Mouse (Mus musculus) ovary, postnatal 14 days (tissue): ENCODE data around the gene AL732309.1.

Experiments used
- DNase-seq: peaks from one replicate; pipeline ENCODE4 v3.0.0; 2022; ENCODE audit warnings: low spot score

AL732309.1 gene

DNA sequence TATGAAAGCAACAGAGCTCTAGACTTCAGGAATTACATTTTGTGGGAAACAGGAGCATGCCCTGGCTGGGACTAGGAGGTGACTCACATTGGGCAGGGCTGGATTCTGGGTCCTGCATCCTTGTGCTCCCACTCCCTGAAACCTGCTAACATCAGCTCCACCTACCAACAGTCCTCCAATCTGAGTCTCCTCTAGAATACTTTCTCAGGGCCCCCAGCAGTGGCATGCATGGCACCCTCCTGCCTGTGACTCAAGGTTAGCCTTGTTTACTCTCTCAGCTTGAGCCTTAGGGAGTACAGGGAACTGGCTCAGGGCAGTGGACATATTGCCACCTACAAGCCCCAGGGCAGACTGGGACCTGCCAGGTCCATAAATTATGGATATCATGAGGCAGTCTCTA is 8.6 kb downstream of the AL732309.1 start:
- DNase-seq: no peak

DNA sequence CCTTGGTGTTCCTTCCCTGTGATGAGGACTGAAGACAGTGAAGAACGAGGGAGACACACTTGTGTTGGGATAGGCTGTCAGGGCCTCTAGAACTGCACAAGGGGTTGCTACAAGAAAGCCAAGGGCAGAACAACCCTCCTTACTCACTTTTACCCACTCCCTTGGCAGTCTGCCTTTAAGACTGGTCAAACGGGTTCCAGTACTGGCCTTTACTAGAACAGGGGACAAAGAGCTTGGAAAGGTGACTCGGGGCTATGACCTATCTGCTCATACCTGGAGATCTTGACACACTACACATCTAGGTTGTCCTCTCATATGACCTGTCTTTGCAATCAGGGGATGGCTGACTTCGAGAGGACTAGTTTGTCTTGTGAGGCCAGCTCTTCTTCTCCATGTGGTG is 9.1 kb downstream of the AL732309.1 start:
- no peak for DNase-seq

DNA sequence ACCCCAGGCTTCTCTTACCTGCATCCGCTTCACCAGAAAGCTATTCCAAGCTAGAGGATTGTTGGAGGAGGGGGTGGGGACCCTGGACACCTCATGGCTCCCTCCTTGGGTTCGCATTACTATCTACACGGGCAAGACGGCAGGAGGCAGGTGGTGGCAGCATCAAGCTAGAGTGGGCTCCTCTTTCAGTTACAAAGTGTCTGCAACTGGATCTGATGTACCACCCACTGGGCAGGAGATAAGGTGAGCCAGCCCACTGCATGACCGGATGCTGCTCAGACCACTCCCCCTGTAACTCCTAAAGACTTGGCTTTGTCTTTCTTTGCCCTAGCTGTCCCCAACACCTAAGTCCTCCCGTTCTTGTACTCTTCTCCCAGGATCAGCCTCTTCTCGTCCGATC is 10.0 kb downstream of the AL732309.1 start, which contains the start of gene Rnf224:
Gene Rnf224 (minus strand): TSS at position 174 of the 400 bp plus-strand sequence.
- no peak for DNase-seq

DNA sequence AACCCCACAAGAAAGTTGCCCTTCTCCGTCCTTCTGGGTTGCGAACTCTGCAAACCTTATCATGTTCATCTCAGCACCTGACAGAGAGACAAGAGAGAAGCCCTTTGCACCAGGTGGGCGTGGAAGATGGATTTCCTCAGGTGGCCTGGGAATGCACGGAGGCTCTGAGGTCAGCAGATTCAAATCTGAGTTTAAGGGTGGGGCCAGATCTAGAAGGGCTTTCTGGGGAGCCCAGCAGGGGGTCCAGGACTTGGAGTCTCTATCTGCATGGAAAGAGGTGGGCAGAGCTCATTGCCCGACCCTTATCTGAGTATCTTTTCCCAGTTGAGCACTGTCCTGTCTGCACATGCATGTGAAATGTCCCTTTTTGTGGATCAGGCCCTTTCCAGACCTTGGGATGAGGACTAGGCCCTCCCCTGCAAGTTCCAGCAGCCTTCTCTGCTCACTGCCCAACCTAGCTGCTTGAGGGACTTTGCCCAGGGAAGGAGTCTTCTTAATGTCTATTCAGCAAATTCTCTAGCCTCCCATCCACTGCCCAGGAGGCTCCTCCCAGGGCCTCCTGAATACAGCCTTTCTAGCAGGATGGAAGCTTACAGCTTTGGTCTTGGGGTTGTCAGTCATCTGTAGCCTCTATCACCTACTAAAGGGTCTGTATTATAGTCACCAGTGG is 12.0 kb downstream of the AL732309.1 start:
- no peak for DNase-seq

DNA sequence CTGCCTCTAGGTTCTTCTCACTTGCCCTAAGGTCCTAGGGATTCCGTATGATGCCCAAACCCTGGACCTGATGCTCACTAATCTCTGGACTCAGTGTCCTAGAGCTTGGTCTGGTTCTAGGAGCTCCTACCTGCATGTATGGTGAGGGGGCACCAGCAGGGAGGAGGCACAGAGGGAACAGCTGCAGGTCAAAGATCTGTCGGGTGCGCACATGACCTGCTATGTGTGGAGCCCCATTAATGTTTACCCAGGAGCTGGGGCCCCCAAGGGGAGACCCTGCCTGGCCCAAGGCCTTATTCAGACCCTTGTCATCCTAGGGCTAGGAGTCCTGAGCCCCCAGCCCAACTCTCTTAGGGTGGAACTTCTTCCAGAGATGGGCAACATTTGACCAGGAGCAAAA is 12.6 kb downstream of the AL732309.1 start, which contains the start of gene Slc34a3:
Gene Slc34a3 (minus strand): TSS at position 315 of the 400 bp plus-strand sequence.
- DNase-seq: no peak

DNA sequence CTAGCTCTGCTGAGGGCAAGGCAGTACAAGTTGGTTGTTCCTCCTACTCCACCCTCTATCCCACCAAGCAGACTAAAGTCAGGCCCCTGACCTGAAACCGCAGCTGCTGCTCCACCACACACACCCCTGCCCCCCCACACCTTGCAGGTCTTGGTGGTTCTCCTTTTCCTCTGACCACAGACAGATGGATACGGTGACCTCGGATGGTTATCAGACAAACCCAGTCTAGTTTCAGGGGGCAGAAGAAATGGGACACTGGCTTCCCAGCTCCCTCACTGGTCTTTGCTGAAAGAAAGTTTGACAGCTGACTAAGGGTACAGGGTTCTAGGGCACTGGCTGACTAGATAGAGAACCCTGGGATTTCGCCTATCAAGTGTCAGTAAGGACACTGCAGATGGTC is 13.2 kb downstream of the AL732309.1 start:
- no peak for DNase-seq

DNA sequence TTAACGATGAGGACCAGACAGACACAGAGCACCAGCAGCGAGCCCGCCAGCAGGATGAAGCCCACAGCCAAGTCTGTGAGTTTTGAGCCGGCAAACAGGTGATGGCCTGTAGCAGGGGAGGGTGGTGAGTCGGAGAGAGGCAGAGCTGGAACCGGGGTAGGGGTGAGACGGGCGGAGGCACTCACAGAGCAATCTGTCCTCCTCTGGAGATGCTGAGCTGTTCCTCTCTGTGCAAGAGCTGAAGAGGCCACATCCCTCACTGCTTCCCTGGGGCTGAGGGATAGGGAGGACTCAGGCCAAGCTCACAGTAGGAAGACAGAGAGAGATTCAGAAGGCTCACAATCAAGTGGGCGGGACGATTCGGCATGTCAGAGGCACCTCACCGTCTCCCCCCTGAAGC is 15.6 kb downstream of the AL732309.1 start:
- no peak for DNase-seq

DNA sequence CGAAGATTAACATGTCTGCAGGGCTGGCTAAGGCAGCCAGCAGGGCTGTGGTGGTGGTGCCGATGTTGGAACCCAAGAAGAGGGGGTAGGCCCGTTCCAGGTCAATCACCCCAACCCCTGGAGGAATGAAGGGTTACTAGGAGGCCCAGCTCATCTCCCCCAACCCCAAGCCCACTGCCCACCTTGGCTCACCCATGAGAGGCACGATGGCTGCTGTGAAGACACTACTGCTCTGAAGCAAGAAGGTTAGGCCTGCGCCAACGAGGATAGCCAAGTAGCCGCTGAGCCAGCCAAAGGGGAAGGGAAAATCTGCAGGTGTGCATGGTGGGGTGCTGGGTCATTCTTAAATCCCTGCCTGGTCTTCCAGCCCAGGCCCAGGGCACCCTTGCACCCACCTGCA is 16.1 kb downstream of the AL732309.1 start:
- no peak for DNase-seq

DNA sequence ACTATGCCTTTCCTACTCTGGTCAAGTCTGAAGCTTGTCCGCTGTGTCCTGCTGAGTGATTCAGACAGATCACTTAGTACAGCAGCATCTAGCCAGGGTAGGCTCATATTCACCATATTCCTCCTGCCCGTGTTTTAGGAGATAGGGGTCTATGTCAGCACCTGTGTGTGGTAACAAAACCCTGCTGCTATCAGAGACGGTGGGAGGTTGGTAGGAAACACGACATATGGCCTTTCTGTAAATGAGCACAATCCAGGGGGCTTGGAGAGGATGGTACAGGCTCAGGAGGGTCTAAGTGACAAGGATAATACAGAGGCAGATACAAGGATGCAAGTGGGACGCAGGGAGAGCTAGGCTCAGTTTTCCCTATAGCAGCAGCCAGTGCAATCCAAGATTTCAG is 17.1 kb downstream of the AL732309.1 start:
- no peak for DNase-seq

DNA sequence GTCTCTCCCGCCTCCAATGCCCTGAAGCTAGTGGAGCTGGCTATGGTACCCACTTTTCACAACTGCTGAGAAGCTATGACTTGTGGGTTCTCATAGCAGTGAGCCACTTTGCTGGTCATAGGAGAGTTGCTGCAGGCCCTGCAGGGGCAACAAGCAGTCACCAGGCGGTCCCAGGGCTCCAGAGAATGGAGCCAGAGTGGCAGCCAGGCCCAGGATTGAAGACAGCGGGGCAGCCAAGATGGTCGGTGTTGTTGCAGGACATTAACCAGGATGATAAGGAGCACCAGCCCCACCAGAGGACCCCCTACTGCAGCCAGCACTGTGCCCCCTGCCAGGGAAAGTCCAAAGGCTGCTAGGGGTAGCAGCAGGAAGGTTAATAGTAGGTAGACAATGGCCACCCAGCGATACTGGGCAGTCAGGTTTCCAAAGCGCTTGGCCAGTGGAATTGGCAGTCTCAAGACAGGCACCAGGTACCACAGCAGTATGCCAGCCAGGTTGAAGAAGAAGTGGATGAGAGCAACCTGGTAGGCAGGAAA is 17.6 kb downstream of the AL732309.1 start:
- no peak for DNase-seq

DNA sequence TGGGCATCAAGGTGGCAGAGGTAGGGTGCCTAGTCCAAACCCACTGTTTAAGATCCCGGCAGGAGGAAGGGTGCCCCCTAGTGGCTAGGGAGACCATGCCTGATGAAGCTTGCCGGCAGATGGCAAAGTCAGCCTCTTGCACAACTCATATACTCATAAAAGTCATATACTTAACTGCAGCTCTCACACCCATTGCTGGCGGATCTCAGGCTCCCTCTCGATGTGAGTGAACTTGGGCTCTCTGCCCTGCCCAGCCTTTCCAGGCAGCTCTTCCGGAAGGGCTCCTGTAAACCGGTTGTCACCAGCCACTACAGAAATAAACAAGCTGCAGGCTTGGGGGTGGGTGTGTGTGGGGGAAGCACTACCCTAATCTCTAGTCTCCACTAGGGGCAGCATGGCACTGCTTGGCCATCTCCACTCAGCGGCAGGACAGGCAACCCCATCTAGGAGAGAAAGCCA is 18.2 kb downstream of the AL732309.1 start:
- DNase-seq: peak; percentile 79

DNA sequence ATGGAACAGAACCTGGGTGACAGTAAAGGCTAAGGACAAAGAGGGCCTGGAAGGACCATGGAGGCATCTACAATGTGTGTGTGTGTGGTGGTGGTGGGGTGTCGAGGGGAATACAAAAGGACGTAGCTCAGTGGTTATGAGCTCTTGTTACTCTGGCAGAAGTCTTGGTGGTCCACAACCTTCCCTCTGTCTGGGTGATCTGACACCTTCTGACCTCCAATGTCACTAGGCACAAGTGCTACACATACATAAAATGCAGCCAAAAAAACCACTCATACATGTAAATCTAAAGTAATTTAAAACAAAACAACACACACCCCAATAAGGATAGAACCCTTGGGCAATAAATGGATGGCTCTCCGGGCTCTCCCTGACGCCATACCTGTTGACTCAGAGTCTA is 19.3 kb downstream of the AL732309.1 start:
- no peak for DNase-seq

DNA sequence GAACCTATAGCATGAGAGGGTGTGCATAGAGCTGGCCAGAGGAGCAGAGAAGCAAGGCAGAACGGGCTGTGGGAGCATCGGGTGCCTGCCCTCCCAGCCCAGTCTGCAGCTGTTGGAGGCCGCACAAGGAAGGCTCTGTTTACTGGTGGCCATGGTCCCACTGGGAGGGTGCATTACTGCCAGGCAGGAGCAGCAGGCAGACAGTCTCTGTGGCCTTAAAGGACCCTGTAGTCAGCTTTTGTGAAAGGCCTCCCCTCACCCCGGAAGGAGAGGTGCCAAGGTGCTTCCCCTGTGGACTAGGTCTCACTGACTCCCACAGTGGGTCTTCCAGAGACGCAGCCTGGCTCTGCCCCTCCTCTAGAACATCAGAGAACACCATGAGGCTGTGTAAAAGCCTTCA is 19.8 kb downstream of the AL732309.1 start:
- no peak for DNase-seq

DNA sequence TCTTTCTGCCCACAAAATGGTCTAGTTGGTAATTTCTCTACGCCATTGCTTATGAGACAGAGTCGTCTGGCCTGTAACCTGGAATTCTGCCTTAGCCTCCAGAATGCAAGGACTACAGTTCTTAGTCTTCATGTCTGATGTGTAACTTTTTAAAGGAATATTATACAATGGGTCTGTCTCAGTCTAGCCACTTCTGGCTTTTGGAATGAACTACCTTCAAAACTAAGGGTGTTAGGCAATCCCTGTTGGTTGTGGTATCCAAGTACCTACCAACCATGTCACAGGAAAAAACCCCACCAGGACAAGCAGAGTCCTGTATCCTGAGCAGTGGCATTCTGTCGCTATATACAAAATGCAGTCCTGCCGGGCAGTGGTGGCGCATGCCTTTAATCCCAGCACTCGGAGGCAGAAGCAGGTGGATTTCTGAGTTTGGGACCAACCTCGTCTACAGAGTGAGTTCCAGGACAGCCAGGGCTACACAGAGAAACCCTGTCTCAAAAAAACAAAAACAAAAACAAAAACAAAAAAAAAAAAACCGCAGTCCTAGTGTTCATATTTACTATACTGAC is 20.8 kb downstream of the AL732309.1 start:
- DNase-seq: no peak

DNA sequence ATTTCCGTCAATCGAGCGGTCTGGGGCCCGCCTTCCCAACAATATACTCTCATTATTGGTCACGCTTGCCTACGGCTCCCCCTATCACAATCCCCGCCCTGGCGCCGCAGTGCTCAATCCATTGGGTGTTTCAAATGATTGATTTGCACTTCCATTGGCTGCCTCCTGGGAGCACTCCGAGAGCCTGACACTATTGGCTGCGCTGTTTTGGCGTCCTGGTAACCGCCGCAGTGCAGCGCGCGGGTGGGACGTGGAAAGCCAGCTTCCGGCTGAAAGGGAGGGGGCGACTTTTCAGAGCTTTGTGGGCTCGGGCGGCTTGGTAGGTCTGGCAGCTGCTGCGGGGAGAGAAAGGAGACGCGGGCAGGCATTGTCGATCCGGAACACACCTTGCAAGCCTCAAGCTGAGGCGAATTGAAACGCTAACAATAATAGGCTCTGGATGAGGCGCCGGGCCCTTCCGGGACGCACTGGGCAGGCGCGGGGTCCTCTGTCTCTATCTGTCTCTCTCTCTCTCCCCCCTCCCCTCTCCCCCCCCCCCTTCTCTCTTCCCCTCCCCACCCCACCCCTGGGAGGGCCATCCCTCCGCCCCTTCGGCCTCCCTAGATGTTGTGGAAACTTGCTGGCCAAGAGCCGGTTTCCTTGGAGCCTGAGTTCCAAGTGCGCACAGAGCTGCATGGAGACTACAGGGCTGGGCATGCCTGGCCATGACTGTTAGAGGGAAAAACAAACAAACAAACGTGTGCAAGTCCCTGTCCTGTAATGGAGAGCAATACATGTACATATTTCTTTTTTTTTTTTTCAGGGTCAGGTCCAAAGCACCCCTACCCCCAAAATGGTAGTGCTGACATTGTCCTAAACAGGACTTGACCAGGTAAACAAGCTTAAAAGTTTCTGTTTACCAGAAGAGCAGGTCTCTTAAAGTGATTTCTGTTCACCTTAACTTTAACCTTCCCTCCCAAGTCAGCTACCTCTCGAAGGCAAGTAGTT is 21.6 kb downstream of the AL732309.1 start:
- peak; percentile 92 for DNase-seq

DNA sequence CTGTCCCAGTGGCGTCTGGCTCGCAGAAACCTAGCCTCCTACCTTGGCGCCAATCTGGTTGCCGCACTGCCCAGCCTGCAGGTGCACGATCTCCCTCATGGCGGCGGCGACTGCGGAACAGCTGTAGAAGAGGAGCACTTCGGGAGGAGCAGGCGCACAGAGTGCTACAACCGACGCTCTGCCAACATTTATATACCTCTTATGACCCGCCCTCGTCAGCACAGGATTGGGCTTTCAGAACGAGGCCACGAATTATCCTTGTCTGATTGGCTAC is 22.2 kb downstream of the AL732309.1 start, which contains the start of gene Tubb4b:
Gene Tubb4b (minus strand): TSS at position 211 of the 274 bp plus-strand sequence.
- DNase-seq: no peak

DNA sequence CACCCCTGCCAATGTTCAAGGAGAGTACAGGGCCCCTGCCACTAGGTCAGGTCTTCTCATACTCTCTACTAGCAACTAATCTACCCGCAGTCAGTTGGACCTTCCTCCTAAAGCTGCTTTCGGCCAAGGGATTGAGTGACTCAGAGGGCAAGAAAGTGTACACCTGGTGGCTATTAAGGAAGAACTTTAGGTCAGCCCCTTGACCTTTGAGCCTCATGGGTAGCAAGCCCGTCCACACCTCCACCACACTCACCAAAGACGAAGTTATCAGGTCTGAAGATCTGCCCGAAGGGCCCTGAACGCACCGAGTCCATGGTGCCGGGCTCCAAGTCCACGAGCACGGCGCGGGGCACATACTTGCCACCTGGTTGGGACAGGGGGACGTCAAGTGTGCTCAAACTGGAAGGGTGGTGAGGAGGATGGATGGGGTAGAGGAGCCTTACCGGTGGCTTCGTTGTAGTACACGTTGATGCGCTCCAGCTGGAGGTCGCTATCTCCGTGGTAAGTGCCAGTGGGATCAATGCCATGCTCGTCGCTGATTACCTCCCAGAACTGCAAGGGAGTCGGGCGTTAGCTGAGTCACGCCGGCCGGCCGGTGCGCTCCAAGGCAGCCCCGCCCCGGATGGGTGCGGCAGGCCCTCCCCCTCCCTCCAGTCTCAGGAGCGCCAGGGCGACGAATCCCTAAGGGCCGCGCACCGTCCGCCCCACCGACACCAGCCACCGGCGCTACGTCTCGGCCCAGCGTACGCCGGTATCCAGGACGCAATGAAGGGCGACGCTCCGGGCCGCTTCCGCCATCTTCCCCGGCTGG is 22.8 kb downstream of the AL732309.1 start:
- DNase-seq: peak; percentile 57

DNA sequence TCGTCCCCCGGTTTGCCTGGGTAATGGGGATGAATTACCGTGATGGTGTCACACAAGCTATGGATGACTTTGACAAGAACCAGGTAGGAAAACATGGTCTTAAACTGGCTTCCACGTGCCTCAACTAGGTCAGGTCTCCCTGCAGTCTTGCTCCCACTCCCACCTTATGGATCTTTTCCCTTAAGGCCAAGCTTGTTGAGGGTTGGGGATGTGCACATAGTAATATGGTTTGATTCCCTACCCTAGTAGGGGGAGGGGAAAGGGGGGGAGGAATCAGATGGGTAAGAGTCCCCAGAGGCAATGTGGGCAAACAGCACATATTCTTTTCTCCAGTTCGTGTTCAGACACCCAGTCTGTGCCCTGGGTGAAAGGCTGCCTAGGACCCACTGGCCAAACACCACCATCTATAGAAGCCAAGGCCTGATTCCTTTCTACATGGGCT is 25.3 kb downstream of the AL732309.1 start:
- no peak for DNase-seq

DNA sequence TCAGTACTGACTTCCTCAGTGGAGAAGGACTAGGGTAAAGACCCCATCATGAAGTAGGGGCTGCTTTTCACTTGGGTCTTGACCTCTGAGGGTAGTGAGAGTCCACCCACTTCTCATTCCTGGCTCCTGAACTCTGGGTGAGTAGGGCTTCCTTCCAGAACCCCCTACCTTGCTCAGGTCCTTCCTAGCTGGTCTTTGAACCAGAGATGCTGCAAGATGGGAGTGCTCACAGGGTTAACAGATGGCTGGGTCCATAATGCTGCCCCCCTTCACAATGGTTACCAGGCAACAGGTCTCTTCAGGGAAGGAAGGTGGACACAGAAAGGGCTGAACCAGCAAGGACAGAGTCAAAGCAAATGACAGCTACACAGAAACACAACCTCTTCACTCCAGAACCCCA is 28.2 kb downstream of the AL732309.1 start, which contains the start of gene Fam166a:
Gene Fam166a (plus strand): TSS at position 301 of the 400 bp plus-strand sequence.
- DNase-seq: no peak

DNA sequence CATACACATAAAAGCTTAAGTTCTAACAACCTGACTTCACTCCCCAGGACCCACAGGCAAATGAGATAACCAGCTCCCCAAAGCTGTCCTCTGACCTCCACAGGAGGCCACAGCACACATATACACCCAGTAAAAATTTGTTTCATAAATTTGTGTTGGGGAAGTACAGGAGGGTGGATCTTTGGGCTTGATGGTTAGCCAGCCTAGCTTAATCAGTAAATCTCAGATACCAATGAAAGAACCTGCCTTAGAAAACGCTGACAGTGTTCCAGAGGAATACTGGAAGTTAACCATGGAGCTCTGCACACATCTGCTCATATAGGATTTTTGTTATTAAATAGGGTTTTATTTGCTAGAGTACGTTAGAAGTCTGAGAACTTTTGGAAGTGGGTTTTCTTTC is 29.0 kb downstream of the AL732309.1 start:
- DNase-seq: no peak

DNA sequence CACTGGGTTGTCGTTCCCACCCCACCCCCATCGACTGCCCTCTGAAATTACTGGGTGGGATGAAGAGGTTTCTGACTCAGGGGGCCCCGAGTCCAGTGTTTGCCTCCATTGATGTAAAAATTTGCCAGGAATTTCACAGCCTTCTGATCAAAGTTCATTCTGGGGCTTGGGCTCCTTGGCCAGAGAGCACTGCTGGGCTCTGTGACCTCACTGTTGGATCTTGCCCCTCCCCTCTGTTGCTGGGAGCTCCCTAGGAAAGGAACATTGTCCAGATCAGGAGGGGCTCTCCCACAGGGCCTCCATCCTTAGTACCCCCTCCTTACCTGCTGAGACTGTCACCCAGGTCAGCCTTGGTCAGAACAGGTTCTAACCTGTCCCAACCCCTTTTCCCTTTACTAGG is 32.2 kb downstream of the AL732309.1 start, which contains the start of gene Stpg3:
Gene Stpg3 (minus strand): TSS at position 194 of the 400 bp plus-strand sequence.
- DNase-seq: no peak
